Mouse (Mus musculus): Measurements from ENCODE around the gene Adam15.

The Adam15 gene

GRCm38 (mm10) chr3:89327371-89327870 lies 22.4 kb downstream of the Adam15 start:
- no peak for DNase-seq (ENCODE audit: inconsistent age in 2 of 2, low spot score in 1 of 2)

DNA sequence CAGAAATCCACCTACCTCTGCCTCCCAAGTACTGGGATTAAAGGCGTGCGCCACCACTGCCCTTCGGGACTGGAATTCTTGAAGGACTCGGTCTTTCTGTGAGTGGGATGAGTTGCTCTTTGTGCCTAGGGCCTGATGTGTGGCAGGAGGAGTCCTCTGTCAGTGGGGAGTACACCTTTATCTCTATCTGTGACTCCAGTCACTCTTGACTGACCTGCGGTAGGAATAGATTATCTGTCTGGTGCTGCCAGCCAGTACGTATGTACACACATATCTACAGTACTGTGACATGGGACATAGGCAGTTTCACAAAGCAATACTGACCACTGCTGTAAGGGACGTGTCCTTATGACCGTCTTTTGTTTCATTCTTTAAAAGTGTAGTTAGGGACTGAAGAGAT lies 23.9 kb downstream of the Adam15 start:
- no peak for DNase-seq (ENCODE audit: inconsistent age in 2 of 2, low spot score in 1 of 2)

DNA sequence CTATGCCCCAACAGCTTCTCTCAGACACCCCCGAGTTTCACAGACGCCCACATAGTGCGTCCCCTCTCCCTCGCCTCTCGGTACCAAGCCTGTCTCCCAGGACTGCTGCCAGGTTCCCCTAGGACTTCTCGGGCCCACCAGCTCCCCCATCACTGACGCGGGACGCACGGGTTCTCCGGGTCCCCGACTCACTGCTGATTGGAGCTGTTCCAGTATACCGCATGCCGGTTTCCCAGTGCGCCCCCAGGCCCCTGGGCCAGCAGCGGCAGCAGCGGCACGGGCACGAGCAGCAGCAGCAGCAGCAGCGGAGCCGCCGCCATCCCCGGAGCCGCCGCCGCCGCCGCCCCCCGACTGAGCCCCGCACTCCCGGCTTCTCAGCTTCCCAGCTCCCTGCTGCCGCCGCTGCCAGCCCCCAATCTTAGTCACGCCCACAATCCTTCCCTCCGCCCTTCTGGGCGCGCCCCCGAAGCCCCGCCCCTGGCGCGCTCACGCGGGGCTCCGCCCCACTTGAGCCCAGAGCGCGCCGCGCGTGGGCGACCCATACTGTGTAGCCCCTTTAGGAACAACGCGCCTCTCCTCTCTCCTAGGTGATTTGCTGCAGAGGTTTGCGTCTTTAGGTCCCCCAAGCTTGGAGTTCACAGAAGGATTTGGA lies 27.2 kb downstream of the Adam15 start, which contains the start of gene Efna3:
TSS of gene Efna3 (minus strand) at position 452 of the 652 bp plus-strand sequence.
- peak; percentile 83 to 91 for DNase-seq (ENCODE audit: inconsistent age in 2 of 2, low spot score in 1 of 2)

GRCm38 (mm10) chr3:89322131-89322500 lies 27.7 kb downstream of the Adam15 start:
- peak in 1 of 2 experiments; percentile 60 for DNase-seq (ENCODE audit: inconsistent age in 2 of 2, low spot score in 1 of 2)

DNA sequence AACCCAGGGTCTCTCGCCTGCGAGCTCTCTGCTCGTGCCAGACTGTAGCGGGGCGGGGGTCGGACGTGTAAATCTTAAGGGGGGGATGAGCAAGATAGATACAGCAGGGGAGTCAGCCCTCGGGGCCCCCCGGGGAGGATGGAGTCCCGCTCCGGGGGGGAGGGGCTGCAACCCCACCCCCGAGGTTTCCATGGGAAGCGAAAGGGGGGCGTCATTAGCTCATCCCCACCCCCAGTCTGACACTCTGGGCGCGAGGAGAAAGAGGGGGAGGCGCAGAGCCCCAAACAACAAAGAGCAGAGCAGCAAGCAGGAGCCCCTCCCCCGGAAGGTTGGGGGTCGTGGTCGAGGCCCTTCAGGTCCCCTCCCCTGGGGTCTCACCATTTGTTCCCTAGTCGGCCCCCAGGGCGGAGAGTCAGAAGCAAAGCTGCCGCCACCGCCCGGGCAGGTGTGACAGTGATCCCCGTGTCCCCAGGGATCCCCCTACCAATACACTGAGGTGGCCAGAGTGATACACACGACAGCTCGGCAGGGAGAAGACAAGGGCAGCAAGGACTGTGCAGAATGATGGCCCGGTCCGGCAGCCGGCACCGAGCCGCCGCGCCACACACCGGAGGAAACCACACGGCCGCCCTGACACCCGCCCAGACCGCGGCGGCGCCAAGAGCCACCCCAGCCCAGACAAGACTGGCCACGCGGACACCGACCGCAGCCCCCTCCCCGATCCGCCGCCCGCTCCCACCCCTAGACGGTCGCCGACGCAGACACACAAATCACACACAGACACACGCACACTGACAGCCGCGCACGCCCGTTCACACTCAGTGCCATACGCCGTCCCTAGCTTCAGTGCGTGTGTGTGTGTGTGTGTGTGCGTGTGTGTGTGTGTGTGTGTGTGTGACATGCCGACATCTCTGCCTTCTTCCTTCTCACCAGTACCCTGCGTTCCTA lies 28.3 kb downstream of the Adam15 start:
- DNase-seq (ENCODE audit: inconsistent age in 2 of 2, low spot score in 1 of 2) = peak in 1 of 2 experiments; percentile 60

DNA sequence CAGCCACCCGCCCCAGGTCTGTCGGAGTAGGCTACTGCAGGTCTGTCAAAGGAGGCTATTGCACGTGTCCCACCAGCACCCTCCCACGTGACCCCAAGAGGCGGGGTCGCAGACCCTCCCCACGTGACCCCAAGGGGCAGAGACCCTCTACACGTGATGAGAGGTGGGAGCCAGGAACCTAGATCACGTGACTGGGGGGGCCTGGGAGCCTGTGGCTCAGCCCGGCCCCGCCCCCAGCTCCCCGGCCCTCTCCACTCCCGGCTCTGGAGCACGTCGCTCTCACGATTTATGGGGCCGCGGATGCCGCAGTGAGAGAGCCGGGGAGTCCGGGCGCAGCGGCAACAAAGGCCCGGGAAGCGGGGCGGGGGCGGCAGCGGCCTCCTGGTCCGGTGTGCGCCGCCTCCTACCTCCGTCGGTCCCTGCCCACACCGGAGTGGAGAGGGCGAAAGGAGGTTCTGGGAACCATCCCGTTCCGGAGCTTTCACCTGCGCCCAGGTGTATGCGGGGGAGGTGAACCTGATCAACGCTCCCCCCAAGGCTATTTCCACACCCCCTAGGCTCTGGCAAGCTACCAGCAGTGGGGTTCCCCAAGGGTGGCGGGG lies 29.1 kb downstream of the Adam15 start:
- DNase-seq (ENCODE audit: inconsistent age in 2 of 2, low spot score in 1 of 2) = peak; percentile 50 to 66

DNA sequence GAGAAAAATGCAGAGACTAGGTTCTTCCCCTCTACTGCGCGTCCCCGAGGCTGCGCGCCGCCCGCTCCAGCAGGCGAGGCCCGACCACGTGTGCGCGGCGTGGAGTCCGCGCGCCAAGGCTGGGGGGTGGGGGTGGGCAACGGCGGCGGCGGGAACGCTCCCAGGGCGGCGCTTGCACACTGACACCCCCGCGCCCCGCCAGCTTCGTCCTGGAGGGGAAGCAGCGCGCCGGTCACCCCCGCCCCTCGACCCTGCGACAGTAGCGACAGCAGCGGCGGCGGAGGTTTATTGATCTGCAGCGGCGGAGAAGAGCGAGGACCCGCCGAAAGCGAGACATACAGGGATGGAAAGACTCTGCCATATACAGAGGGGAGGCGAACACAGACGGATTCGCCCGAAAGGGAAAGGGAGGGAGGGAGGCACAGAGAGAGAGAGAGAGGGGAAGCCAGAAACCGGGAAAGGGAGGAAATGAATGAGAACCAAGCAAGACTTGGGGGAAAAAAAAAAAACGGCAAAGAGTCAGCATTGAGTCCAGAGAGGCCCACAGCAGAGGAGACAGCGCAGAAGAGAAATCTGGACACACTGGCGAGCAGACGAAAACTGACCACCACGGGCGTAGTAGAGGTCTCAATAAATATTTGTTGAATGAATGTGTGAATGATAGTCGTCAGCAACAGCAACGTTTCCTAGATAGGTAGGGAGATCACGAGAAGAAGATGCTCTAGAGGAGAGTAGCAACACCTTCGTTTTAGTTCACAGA lies 30.0 kb downstream of the Adam15 start:
- no peak for DNase-seq (ENCODE audit: inconsistent age in 2 of 2, low spot score in 1 of 2)

DNA sequence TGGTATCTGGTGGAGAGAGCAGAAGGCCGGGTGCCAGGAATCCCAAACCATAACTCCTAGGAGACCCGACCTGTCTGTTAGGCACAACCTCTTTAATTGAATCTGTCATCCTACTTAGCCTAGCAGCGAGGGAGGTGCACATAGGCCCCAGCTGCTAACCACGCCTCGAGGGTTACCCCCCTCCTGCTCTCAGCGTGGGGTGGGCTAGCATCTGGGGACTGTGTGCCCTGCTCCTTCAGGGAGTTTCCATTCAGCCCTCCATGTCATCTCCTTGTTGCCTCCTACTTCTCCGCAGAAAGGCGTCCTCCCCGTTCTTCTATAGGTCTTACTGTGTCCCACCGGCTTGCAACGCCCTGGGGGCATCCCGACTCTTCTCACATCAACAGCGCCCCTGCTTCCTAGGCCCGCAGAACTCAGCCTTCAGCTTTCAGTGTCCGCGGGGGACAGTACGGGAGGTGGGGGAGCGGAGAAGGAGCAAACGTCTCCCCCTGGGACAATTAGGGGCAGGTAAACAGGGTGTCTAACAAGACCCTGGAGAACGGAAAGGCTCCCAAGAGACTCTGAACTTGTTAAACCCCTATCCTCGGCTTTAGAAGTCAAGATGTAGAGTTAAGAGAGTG lies 30.7 kb downstream of the Adam15 start:
- no peak for DNase-seq (ENCODE audit: inconsistent age in 2 of 2, low spot score in 1 of 2)

- DNase-seq (ENCODE audit: inconsistent age in 2 of 2, low spot score in 1 of 2) = no peak
Observed at GRCm38 (mm10) chr3:89318316-89318715, 31.5 kb downstream of the Adam15 start.

DNA sequence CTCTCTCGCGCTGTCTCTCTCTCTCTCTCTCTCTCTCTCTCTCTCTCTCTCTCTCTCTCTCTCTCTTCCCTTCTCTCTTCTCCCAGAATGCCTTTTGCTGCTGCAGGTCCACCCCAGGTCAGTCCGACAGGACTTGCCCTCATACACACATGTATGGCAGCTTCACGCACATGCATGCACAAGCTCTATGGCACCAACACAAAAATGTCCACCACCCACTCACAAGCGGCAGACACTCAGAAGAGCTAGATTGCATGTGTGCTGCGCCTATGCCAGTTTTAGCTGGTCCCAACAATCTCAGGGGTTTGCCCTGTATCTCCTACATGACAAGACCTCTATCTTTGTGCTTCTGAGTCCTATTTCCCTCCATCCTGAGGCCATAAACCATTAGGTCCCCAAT lies 32.5 kb downstream of the Adam15 start:
- no peak for DNase-seq (ENCODE audit: inconsistent age in 2 of 2, low spot score in 1 of 2)

GRCm38 (mm10) chr3:89316833-89317232 lies 33.0 kb downstream of the Adam15 start:
- peak; percentile 81 to 95 for DNase-seq (ENCODE audit: inconsistent age in 2 of 2, low spot score in 1 of 2)

- peak in 1 of 2 experiments; percentile 41 for DNase-seq (ENCODE audit: inconsistent age in 2 of 2, low spot score in 1 of 2)
Observed at GRCm38 (mm10) chr3:89315930-89316831, 33.6 kb downstream of the Adam15 start.

- peak; percentile 62 to 87 for DNase-seq (ENCODE audit: inconsistent age in 2 of 2, low spot score in 1 of 2)
Observed at GRCm38 (mm10) chr3:89315195-89315929, 34.4 kb downstream of the Adam15 start.

DNA sequence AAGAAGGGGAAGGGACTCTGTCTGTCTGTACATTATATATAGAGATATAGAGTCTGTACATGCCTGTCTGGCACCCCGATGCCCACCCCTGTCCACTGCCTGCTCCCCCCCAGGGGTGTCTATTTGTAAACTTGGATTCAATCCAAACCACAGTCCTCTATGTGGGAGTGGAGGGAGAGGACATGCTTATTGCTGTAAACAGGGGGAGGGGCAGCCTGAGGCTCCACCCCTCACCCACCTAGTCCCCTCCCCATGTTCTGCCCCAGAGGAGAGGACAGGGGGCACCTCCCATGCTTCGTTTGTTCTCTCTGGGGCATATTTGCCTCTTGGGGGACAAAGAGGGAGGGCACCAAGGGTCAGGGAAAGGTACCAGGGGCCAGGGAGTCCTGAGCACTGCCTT lies 35.0 kb downstream of the Adam15 start:
- no peak for DNase-seq (ENCODE audit: inconsistent age in 2 of 2, low spot score in 1 of 2)

DNA sequence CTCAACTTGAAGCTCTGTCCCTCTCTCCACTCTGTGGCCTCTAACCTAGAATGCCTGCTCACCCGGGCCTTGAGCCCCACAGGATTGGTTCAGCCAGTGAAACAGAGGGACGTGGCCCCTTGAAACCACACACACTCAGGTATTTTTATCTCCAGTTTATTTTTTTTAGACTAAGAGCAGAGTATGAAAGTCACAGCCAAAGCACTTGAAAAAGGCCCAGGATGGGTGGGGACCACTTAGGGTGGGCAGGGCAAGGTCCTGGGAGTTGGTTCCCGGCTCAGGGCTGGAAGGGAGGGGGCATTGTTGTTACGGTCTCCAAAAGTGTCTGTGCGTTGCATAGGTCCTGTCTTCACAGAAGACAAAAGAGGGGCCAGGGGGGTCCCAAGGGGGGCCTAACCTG lies 35.5 kb downstream of the Adam15 start:
- no peak for DNase-seq (ENCODE audit: inconsistent age in 2 of 2, low spot score in 1 of 2)

GRCm38 (mm10) chr3:89308089-89308488 lies 41.7 kb downstream of the Adam15 start:
- peak; percentile 72 to 90 for DNase-seq (ENCODE audit: inconsistent age in 2 of 2, low spot score in 1 of 2)

DNA sequence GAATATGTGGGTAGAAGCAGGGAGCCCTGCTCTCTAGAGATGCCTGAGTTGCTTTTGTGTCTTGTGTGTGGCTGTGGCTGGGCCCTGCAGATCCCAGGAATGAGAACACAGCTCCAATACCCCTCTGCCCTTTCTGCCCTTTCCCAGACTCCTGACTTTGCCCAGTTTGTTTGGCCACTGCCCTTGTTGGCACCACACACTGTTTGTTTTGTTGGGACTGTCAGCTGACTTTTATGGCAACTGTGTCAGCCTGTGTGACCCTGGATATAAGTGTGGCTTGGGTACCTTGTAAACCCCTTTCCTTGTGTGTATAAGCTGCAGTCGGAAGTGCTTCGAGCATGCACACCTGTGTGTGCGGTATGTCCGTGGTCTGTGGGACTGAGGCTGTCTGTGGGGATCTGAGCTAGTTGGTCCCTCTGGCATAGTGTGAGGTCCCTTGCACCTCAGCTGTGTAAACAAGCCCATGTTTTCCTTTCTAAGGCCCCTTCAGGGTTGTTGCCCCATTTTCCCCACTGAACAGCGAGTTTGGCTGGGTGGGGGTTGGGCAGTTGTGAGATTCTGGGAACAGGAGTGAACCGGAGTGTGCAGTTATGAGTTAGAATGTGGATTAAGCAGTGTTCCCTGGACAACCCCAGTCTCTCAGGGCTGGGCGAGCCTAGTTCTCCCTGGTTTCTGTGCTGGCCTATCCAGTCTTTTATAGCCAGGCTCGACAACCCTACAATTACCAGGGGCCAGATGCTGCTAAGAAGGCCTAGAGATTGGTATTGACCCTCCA lies 44.1 kb downstream of the Adam15 start:
- DNase-seq (ENCODE audit: inconsistent age in 2 of 2, low spot score in 1 of 2) = no peak

DNA sequence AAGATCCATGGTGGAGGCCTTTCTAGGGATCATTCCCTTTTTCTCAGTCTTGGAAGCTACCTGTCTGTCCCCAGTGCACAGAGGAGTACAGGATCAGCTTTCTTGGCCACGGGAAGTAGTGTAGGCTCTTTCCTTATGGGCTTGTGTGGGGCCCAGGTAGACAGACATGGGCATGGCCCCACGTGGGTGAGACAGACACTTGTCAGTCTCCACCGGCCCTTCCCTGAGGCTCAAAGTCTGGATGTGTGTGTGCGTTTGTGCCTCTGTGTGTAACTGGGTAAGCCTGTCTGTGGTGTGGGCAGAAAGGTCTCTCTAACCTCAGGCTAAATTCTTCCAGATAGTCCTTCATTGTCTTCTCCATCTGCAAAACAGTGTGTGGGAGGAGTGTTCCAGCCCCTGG lies 44.7 kb downstream of the Adam15 start:
- DNase-seq (ENCODE audit: inconsistent age in 2 of 2, low spot score in 1 of 2) = no peak
